Mouse (Mus musculus) CH12.LX (cell line): ENCODE results near the gene P2rx4.

Source experiments
- CTCF ChIP-seq, 2 experiments: IDR thresholded peaks in 1 of 2; conservative IDR thresholded peaks in 1 of 2; 2 replicates each; pipeline ENCODE4 v1.5.1; 2011 to 2012; ENCODE audit warnings: low read depth in 2 of 2, low read length in 2 of 2, improper control_type of control experiment in 1 of 2, inconsistent platforms in 1 of 2, mild to moderate bottlenecking in 1 of 2, moderate library complexity in 1 of 2
- E2F4 ChIP-seq: IDR thresholded peaks from 2 replicates; pipeline ENCODE4 v1.6.1; 2011; ENCODE audit warnings: low read depth, low read length, improper control_type of control experiment; ENCODE audit not compliant: insufficient replicate concordance

DNA sequence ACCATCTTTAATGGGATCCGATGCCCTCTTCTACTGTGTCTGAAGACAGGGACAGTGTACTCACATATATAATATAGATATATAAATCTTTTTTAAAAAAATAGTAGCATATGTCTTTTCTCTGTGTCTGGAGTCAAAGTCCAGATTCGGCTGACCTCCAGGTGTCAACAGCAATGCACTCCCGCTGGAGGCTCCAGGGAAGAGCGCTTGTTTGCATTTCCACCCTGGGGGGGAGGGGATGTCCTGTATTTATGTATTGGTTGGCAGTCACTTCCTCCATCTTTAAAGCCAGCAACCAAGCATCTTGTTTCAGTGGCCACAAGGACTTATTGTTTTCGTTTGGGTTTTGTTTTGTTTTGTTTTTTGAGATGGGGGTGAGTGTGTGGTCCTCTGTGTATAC is 42.3 kb upstream of the P2rx4 start:
- no peak for TF ChIP-seq E2F4
- TF ChIP-seq CTCF (conservative IDR thresholded peaks at IDR 0.05 in 1 of 2, IDR thresholded peaks at IDR 0.05 in 1 of 2; ENCODE audit: low read depth in 2 of 2, low read length in 2 of 2) = no peak
